Mouse (Mus musculus) neural tube, embryonic 15.5 days (tissue): Measurements from ENCODE around the gene Traf3ip3. TPM values are rescaled to one million over a fixed set of nuclear protein-coding genes. Genes with fewer than 3 reads are reported as not detected.

Source experiments
- ATAC-seq: fragments of 200-750 bp; cut with Nextera tagmentation; 2 replicates; pipeline ENCODE4 v1.8.0; 2017; ENCODE audit warnings: mild to moderate bottlenecking, moderate TSS enrichment, moderate library complexity; ENCODE audit not compliant: low FRiP score
- H3K27ac ChIP-seq: fragments of 300-500 bp; sonication (generic); replicated peaks from 2 replicates; pipeline ENCODE4 v1.5.1; 2015; ENCODE audit warnings: mild to moderate bottlenecking, inconsistent platforms
- H3K27me3 ChIP-seq: fragments of 300-500 bp; sonication (generic); replicated peaks from 2 replicates; pipeline ENCODE4 v1.6.1; 2015; ENCODE audit warnings: inconsistent platforms
- H3K36me3 ChIP-seq: fragments of 300-500 bp; sonication (generic); 2 replicates; pipeline ENCODE4 v1.6.1; 2015; ENCODE audit warnings: inconsistent platforms
- H3K4me1 ChIP-seq: fragments of 300-500 bp; sonication (generic); 2 replicates; pipeline ENCODE4 v1.6.1; 2015; ENCODE audit warnings: inconsistent platforms
- H3K4me2 ChIP-seq: fragments of 300-500 bp; sonication (generic); 2 replicates; pipeline ENCODE4 v1.6.1; 2015; ENCODE audit warnings: inconsistent platforms, mild to moderate bottlenecking, moderate library complexity
- H3K4me3 ChIP-seq: fragments of 300-500 bp; sonication (generic); replicated peaks from 2 replicates; pipeline ENCODE4 v1.5.1; 2015; ENCODE audit warnings: mild to moderate bottlenecking, inconsistent platforms
- H3K9ac ChIP-seq: fragments of 300-500 bp; sonication (generic); replicated peaks from 2 replicates; pipeline ENCODE4 v1.6.1; 2015; ENCODE audit warnings: mild to moderate bottlenecking, inconsistent platforms
- H3K9me3 ChIP-seq: fragments of 300-500 bp; sonication (generic); replicated peaks from 2 replicates; pipeline ENCODE4 v1.6.1; 2016; ENCODE audit warnings: inconsistent platforms
- WGBS: fragments of 180-500 bp; shearing (Covaris S2); methylation state at CpG from one replicate; pipeline ENCODE4 v1.1.7; 2015; ENCODE audit warnings: mixed read lengths; 5-methylcytosine and 5-hydroxymethylcytosine counted together
- polyA plus RNA-seq: library from polyadenylated mRNA; unstranded; fragments of >200 nt; fragmentation: Nextera tagmentation; extraction: Ambion mirVana; gene quantifications from 2 replicates; pipeline ENCODE4 v1.2.1, GENCODE M21; 2015

The Traf3ip3 gene
- polyA plus RNA-seq, 1 experiment from 2014 or later, result 3.8 TPM

- Histone ChIP-seq H3K27me3 (no peaks in the 10 kb centered on the region), H3K9me3 (no peaks in the 10 kb centered on the region), H3K4me1 (peaks cover 7% of the 10 kb centered on the region), H3K36me3 (no peaks in the 10 kb centered on the region), H3K4me3 (no peak overlapping the region), H3K4me2 (no peak overlapping the region), H3K27ac (no peak overlapping the region), H3K9ac (no peak overlapping the region)
- ATAC-seq, result no peak
- WGBS, result 83% methylated on average over 1 of the region's 1 CpGs
Measured at GRCm38 (mm10) chr1:193133726-193134125, 67.8 kb downstream of the Traf3ip3 start.

GRCm38 (mm10) chr1:193132385-193132784 lies 69.1 kb downstream of the Traf3ip3 start:
- ATAC-seq, result no peak
- no peaks in the 10 kb centered on the region for H3K9me3 ChIP-seq

GRCm38 (mm10) chr1:193131311-193131948 lies 70.1 kb downstream of the Traf3ip3 start:
- no peaks in the 10 kb centered on the region for H3K9me3 ChIP-seq
- no peak overlapping the region for H3K4me2 ChIP-seq
- peaks cover 14% of the 10 kb centered on the region for H3K4me1 ChIP-seq
- H3K9ac ChIP-seq, result no peak overlapping the region
- no peak overlapping the region for H3K27ac ChIP-seq
- H3K36me3 ChIP-seq, result peaks cover 15% of the 10 kb centered on the region
- 62% methylated on average over 6 of the region's 6 CpGs for WGBS
- no peaks in the 10 kb centered on the region for H3K27me3 ChIP-seq
- H3K4me3 ChIP-seq, result no peak overlapping the region
- no peak for ATAC-seq

More at GRCm38 (mm10) chr1:193132385-193132784, 69.1 kb downstream of the Traf3ip3 start:
- H3K27me3 ChIP-seq, result no peaks in the 10 kb centered on the region
- H3K27ac ChIP-seq, result no peak overlapping the region
- no peak overlapping the region for H3K4me2 ChIP-seq
- no peak overlapping the region for H3K4me3 ChIP-seq
- H3K4me1 ChIP-seq, result peaks cover 14% of the 10 kb centered on the region
- no peak overlapping the region for H3K9ac ChIP-seq
- peaks cover 6% of the 10 kb centered on the region for H3K36me3 ChIP-seq

DNA sequence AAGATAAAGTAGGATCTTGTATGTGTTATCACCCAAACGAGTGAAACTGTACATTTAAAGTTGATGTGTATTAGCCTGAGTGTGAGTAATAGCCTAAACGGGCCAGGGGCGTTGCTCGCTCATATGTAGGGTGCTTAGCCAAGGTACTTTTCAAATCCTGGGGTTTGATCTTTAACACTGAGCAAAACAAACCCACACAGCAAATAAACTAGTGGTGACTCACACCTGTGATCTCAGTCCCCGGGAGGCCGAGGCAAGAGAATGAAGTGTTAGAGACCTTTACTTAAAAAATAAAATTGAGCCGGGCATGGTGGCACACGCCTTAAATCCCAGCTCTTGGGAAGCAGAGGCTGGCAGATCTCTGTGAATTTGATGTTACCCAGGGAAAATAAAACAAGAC lies 70.7 kb downstream of the Traf3ip3 start:
- WGBS, result 85% methylated on average over 8 of the region's 8 CpGs
- no peaks in the 10 kb centered on the region for H3K27me3 ChIP-seq
- H3K36me3 ChIP-seq, result peaks cover 15% of the 10 kb centered on the region
- peak; percentile 12; the same call in 1 of the 2 replicates for ATAC-seq
- peak overlapping the region; percentile 77 for H3K4me3 ChIP-seq
- no peak overlapping the region for H3K9ac ChIP-seq
- H3K27ac ChIP-seq, result peak overlapping the region; percentile 73
- peak overlapping the region; percentile 55 for H3K4me2 ChIP-seq
- no peaks in the 10 kb centered on the region for H3K9me3 ChIP-seq
- peaks cover 14% of the 10 kb centered on the region for H3K4me1 ChIP-seq

GRCm38 (mm10) chr1:193130456-193130825 lies 71.1 kb downstream of the Traf3ip3 start:
- peak overlapping the region; percentile 77 for H3K4me3 ChIP-seq
- whole genome bisulfite sequencing, result 21% methylated on average over 11 of the region's 11 CpGs
- no peaks in the 10 kb centered on the region for H3K9me3 ChIP-seq
- peak overlapping the region; percentile 73 for H3K27ac ChIP-seq
- peak; percentile 68 for ATAC-seq
- peak overlapping the region; percentile 55 for H3K4me2 ChIP-seq
- H3K27me3 ChIP-seq, result no peaks in the 10 kb centered on the region
- peaks cover 14% of the 10 kb centered on the region for H3K4me1 ChIP-seq
- peaks cover 15% of the 10 kb centered on the region for H3K36me3 ChIP-seq
- peak overlapping the region; percentile 45 for H3K9ac ChIP-seq

DNA sequence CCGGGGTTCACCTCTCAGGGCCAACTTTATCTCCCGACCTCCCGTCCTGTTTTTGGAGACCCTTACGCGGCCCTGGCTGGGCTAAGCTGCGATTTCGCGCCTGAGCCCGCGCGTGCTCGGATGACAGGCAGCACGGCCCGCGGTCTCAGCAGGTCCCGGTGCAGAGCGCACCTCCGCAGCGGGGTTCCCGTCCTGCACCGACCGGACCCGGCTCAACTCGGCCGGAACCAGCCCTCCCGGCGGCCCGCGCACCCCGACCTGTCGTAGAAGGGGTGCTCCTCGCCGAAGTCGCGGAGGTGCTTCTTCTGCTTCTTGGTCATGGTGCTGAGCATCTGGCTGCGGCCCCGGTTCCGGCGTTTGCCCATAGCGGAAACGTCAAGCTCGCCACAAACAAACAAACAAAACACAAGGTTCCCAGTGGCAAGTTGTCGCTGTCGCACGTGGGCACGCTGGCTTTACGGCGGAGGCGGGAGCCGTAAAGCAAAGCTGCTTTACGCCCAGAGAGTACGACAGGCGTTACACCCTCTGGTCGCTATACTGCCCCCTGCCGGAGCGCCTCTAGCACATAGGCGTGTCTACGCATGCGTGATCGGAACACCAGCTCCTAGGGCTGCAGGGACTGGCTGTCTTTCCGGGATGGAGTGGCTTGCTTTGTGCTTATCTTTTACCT lies 71.6 kb downstream of the Traf3ip3 start, which contains the start of gene Diexf:
Gene Diexf, minus strand, starts transcription at position 487 of the 670 bp plus-strand sequence.
- ATAC-seq, result peak; percentile 93
- H3K4me3 ChIP-seq, result peak within 1 kb of the TSS; percentile 77
- peaks cover 15% of the 10 kb centered on the region for H3K36me3 ChIP-seq
- H3K27ac ChIP-seq, result peak within 1 kb of the TSS; percentile 73
- H3K4me1 ChIP-seq, result peaks cover 14% of the 10 kb centered on the region
- H3K27me3 ChIP-seq, result no peaks in the 10 kb centered on the region
- WGBS, result 1% methylated on average over 61 of the region's 61 CpGs
- no peaks in the 10 kb centered on the region for H3K9me3 ChIP-seq
- peak within 1 kb of the TSS; percentile 82 for H3K9ac ChIP-seq
- peak within 1 kb of the TSS; percentile 65 for H3K4me2 ChIP-seq

DNA sequence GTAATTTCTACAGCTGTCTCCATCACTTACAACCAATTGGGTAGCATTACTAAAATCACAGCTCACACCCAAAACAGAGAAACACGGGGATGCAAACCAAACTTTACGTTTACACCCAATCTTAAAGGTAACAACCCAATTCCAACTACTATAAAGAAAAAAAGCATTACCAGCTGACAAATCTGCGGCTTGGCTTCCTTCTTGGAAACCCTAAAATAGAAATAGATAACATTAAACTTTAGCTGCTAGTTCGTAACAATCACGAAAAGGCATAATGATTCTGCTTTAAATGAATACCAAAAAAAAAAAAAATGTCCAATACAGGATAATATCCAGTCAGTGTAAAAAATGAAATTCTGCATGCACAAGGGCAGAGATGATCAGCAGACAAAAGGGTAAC lies 72.2 kb downstream of the Traf3ip3 start:
- Histone ChIP-seq H3K27ac (no peak overlapping the region), H3K27me3 (no peaks in the 10 kb centered on the region), H3K4me1 (peaks cover 14% of the 10 kb centered on the region), H3K36me3 (peaks cover 17% of the 10 kb centered on the region), H3K9me3 (no peaks in the 10 kb centered on the region), H3K4me2 (peak overlapping the region; percentile 65), H3K9ac (peak overlapping the region; percentile 82), H3K4me3 (peak overlapping the region; percentile 77)
- WGBS, result 28% methylated on average over 5 of the region's 5 CpGs
- no peak for ATAC-seq

GRCm38 (mm10) chr1:193128055-193128454 lies 73.4 kb downstream of the Traf3ip3 start:
- ATAC-seq, result no peak
- H3K4me1 ChIP-seq, result peaks cover 14% of the 10 kb centered on the region

DNA sequence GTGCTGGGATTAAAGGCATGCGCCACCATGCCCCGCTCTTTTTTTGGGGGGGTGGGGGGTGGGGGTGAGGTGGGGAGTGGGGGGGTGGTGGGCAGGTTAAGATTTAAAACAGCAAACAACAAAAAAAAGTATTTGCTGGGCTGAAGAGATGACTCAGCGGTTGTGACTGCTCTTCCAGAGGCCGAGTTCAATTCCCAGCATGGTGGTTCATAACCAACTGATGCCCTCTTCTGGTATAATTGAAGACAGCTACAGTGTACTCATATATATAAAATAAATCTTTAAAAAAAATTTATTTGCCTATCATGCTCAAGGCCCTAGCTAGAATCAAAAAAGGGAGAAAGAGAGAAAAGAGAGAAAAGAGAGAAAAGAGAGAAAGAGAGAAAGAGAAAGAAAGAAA lies 75.7 kb downstream of the Traf3ip3 start:
- 69% methylated on average over 4 of the region's 4 CpGs for whole genome bisulfite sequencing
- H3K27me3 ChIP-seq, result no peaks in the 10 kb centered on the region
- peaks cover 52% of the 10 kb centered on the region for H3K36me3 ChIP-seq
- no peak overlapping the region for H3K27ac ChIP-seq
- ATAC-seq, result no peak
- H3K4me1 ChIP-seq, result peaks cover 14% of the 10 kb centered on the region
- no peaks in the 10 kb centered on the region for H3K9me3 ChIP-seq
- no peak overlapping the region for H3K4me3 ChIP-seq
- no peak overlapping the region for H3K9ac ChIP-seq
- H3K4me2 ChIP-seq, result no peak overlapping the region

More at GRCm38 (mm10) chr1:193128055-193128454, 73.4 kb downstream of the Traf3ip3 start:
- Histone ChIP-seq H3K4me3 (no peak overlapping the region), H3K4me2 (no peak overlapping the region), H3K9ac (no peak overlapping the region), H3K27me3 (no peaks in the 10 kb centered on the region), H3K27ac (no peak overlapping the region), H3K36me3 (peaks cover 30% of the 10 kb centered on the region), H3K9me3 (no peaks in the 10 kb centered on the region)
- 93% methylated on average over 6 of the region's 6 CpGs for WGBS

Other genes with a start within 250 kb of the Traf3ip3 start
- 5.1 and 5.6 TPM in 2 replicates for gene Syt14, start 165.9 kb downstream of the Traf3ip3 start, polyA plus RNA-seq
- gene Diexf, start 71.4 kb downstream of the Traf3ip3 start, polyA plus RNA-seq, result 7.8 TPM in 2 replicates
- 0.70 and 6.3 TPM in 2 replicates for gene Irf6, start 48.6 kb downstream of the Traf3ip3 start, polyA plus RNA-seq
- 9.7 and 11.8 TPM in 2 replicates for gene A130010J15Rik, start 33.7 kb downstream of the Traf3ip3 start, polyA plus RNA-seq
- 0.59 and 3.8 TPM in 2 replicates for gene Lamb3, start 6.0 kb upstream of the Traf3ip3 start, polyA plus RNA-seq
- 0.36 and 2.8 TPM in 2 replicates for gene Hsd11b1, start 62.4 kb upstream of the Traf3ip3 start, polyA plus RNA-seq
- gene G0s2, start 71.5 kb upstream of the Traf3ip3 start, polyA plus RNA-seq, result 9.9 and 14.1 TPM in 2 replicates
- gene Camk1g, start 168.6 kb upstream of the Traf3ip3 start, polyA plus RNA-seq, result 40.8 and 49.5 TPM in 2 replicates